Mouse (Mus musculus): ENCODE measurements at regions not wholly inside any gene's neighbourhood (a gene's known extent, or its start where the extent isn't known, plus 50 kb on each side); places are given as distances from the start of the nearest gene placed in this dataset.

DNA sequence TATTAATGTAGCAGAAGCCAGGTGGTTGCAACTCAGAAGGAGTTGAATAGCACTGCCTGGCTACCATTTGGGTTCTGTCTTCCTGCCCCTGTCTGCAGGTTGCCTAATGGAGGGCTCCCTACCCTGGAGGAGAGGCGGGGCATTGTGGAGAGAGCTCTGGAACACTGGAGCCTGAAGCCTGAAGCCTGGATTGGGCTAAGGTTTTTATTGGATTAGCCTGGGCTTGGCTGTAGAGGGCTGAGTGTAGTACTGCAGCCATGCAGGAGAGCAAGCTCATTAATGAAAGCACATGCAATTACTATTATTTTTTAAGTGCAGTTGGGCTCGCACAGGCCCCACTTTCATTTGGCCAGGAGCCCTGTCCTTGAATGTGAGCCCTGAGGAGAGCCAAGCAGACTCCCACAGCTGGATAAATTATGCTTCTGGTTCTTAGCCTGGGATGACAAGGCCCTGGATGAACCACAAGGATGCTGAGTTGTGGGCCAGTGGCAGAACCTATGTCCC, 145.1 kb downstream of the Abhd5 start:
- H3K4me1 ChIP-seq (replicated peaks) = no peaks in the 10 kb centered on the region
- ATAC-seq (ENCODE audit: insufficient read depth) = no peak
- H3K36me3 ChIP-seq (replicated peaks) = no peaks in the 10 kb centered on the region
- no peak overlapping the region for H3K9ac ChIP-seq
- no peak overlapping the region for H3K4me3 ChIP-seq (replicated peaks)
- H3K27me3 ChIP-seq = no peaks in the 10 kb centered on the region
- no peak overlapping the region for H3K27ac ChIP-seq (replicated peaks)
- no peaks in the 10 kb centered on the region for H3K9me3 ChIP-seq (replicated peaks)
- WGBS (ENCODE audit: insufficient replicate concordance) = 52% methylated on average over 2 of the region's 2 CpGs
- H3K4me2 ChIP-seq = no peak overlapping the region

DNA sequence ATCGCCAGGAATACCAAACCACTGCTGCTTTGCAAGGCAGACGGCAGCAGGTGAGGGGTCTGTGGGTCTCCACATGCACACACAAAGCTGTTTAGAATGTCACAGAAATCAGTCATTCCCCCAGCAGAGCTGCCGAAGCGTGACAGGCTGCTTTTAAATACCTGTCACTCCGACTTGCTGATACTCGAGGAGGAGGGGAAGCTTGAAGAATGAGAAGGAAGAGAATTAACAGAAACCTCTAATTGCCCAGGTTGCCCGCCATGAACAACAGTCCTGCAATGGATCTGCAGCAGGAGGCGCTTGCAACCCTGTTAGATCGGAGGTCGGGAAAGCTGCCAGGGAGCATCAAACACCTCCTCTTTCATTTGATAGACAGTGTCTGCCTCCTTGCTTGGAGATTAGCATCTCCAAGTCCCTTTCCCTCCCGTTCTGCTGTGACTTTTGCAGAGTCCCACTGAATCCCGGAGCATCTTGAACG, 150.5 kb downstream of the Abhd5 start:
- H3K4me3 ChIP-seq (replicated peaks) = no peak overlapping the region
- no peak overlapping the region for H3K9ac ChIP-seq
- no peaks in the 10 kb centered on the region for H3K4me1 ChIP-seq (replicated peaks)
- no peaks in the 10 kb centered on the region for H3K27me3 ChIP-seq
- no peaks in the 10 kb centered on the region for H3K9me3 ChIP-seq (replicated peaks)
- no peak for ATAC-seq (ENCODE audit: insufficient read depth)
- WGBS (ENCODE audit: insufficient replicate concordance) = 52% methylated on average over 13 of the region's 13 CpGs
- H3K4me2 ChIP-seq = no peak overlapping the region
- no peaks in the 10 kb centered on the region for H3K36me3 ChIP-seq (replicated peaks)
- no peak overlapping the region for H3K27ac ChIP-seq (replicated peaks)

DNA sequence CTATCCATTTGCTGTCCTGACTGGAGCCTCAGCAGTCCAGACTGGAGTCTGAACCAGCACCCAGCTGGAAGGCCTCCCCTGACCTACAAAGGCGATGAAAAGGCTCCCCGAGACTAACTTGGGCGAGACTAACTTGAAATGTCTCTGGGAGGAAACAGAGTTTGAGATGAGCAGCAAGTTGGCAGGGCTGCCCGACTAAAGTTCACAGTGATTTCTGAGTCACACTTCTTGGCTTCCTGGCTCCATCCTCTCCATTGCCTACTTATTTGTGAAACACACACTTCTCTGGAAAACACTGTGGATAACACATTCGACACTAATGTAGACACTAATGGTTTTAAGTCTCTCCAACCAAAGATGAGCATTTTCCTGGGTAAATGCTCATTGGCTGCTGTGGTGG, 170.2 kb downstream of the Abhd5 start:
- H3K4me3 ChIP-seq (replicated peaks) = no peak overlapping the region
- WGBS (ENCODE audit: insufficient replicate concordance) = 56% methylated on average over 5 of the region's 5 CpGs
- H3K27ac ChIP-seq (replicated peaks) = no peak overlapping the region
- no peak overlapping the region for H3K4me2 ChIP-seq
- no peaks in the 10 kb centered on the region for H3K9me3 ChIP-seq (replicated peaks)
- no peak for ATAC-seq (ENCODE audit: insufficient read depth)
- no peaks in the 10 kb centered on the region for H3K27me3 ChIP-seq
- H3K36me3 ChIP-seq (replicated peaks) = no peaks in the 10 kb centered on the region
- H3K9ac ChIP-seq = no peak overlapping the region
- no peaks in the 10 kb centered on the region for H3K4me1 ChIP-seq (replicated peaks)

- no peaks in the 10 kb centered on the region for H3K4me1 ChIP-seq (replicated peaks)
- no peak overlapping the region for H3K9ac ChIP-seq
- H3K27me3 ChIP-seq = no peaks in the 10 kb centered on the region
- H3K9me3 ChIP-seq (replicated peaks) = no peaks in the 10 kb centered on the region
- no peaks in the 10 kb centered on the region for H3K36me3 ChIP-seq (replicated peaks)
- no peak overlapping the region for H3K27ac ChIP-seq (replicated peaks)
- 44% methylated on average over 10 of the region's 10 CpGs for WGBS (ENCODE audit: insufficient replicate concordance)
- no peak for ATAC-seq (ENCODE audit: insufficient read depth)
- H3K4me2 ChIP-seq = no peak overlapping the region
- no peak overlapping the region for H3K4me3 ChIP-seq (replicated peaks)
These were observed 174.2 kb downstream of the Abhd5 start for GRCm38 (mm10) chr9:122525621-122526055.

GRCm38 (mm10) chr9:122528267-122528666, 176.9 kb downstream of the Abhd5 start:
- Histone ChIP-seq H3K9me3 (replicated peaks) (no peaks in the 10 kb centered on the region), H3K27ac (replicated peaks) (no peak overlapping the region), H3K27me3 (no peaks in the 10 kb centered on the region), H3K9ac (no peak overlapping the region), H3K36me3 (replicated peaks) (no peaks in the 10 kb centered on the region), H3K4me1 (replicated peaks) (no peaks in the 10 kb centered on the region), H3K4me2 (no peak overlapping the region), H3K4me3 (replicated peaks) (no peak overlapping the region)
- WGBS (ENCODE audit: insufficient replicate concordance) = 59% methylated on average over 6 of the region's 6 CpGs
- ATAC-seq (ENCODE audit: insufficient read depth) = no peak

GRCm38 (mm10) chr9:122529721-122530120, 178.3 kb downstream of the Abhd5 start:
- ATAC-seq (ENCODE audit: insufficient read depth) = no peak
- H3K4me3 ChIP-seq (replicated peaks) = no peak overlapping the region
- H3K36me3 ChIP-seq (replicated peaks) = no peaks in the 10 kb centered on the region
- H3K27ac ChIP-seq (replicated peaks) = no peak overlapping the region
- H3K9me3 ChIP-seq (replicated peaks) = no peaks in the 10 kb centered on the region
- H3K27me3 ChIP-seq = no peaks in the 10 kb centered on the region
- H3K9ac ChIP-seq = no peak overlapping the region
- H3K4me2 ChIP-seq = no peak overlapping the region
- H3K4me1 ChIP-seq (replicated peaks) = no peaks in the 10 kb centered on the region

DNA sequence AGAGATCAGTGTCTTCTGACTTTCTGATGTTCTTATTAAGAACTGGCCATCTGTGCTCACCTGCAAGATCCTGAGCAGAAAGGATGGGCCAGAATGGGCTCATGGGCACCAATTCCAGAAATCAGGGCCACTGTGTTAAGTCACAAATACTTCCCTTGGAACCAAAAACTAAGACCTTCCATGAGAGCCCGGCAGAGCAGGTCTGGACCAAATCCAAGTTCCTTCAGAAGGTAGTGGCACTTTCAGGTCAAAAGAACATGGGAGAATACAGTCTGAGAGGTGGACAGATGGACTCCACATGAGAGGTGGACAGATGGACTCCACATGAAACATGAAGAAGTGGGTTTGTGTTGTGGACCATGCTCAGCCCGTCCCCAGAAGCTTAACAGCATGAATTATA, 180.4 kb downstream of the Abhd5 start:
- no peaks in the 10 kb centered on the region for H3K36me3 ChIP-seq (replicated peaks)
- H3K4me2 ChIP-seq = no peak overlapping the region
- H3K9ac ChIP-seq = no peak overlapping the region
- no peaks in the 10 kb centered on the region for H3K9me3 ChIP-seq (replicated peaks)
- H3K4me1 ChIP-seq (replicated peaks) = no peaks in the 10 kb centered on the region
- 64% methylated on average over 2 of the region's 2 CpGs for WGBS (ENCODE audit: insufficient replicate concordance)
- H3K4me3 ChIP-seq (replicated peaks) = no peak overlapping the region
- no peaks in the 10 kb centered on the region for H3K27me3 ChIP-seq
- no peak for ATAC-seq (ENCODE audit: insufficient read depth)
- no peak overlapping the region for H3K27ac ChIP-seq (replicated peaks)

- H3K27me3 ChIP-seq = no peaks in the 10 kb centered on the region
- no peak overlapping the region for H3K27ac ChIP-seq (replicated peaks)
- H3K36me3 ChIP-seq (replicated peaks) = no peaks in the 10 kb centered on the region
- 54% methylated on average over 15 of the region's 15 CpGs for WGBS (ENCODE audit: insufficient replicate concordance)
- no peak overlapping the region for H3K9ac ChIP-seq
- ATAC-seq (ENCODE audit: insufficient read depth) = no peak
- no peak overlapping the region for H3K4me3 ChIP-seq (replicated peaks)
- H3K4me1 ChIP-seq (replicated peaks) = no peaks in the 10 kb centered on the region
- no peak overlapping the region for H3K4me2 ChIP-seq
- H3K9me3 ChIP-seq (replicated peaks) = no peaks in the 10 kb centered on the region
These were observed 182.9 kb downstream of the Abhd5 start for GRCm38 (mm10) chr9:122534121-122534814.

- 57% methylated on average over 2 of the region's 2 CpGs for WGBS (ENCODE audit: insufficient replicate concordance)
- Histone ChIP-seq H3K4me3 (replicated peaks) (no peak overlapping the region), H3K4me2 (no peak overlapping the region), H3K27ac (replicated peaks) (no peak overlapping the region), H3K9ac (no peak overlapping the region), H3K4me1 (replicated peaks) (no peaks in the 10 kb centered on the region), H3K27me3 (no peaks in the 10 kb centered on the region), H3K36me3 (replicated peaks) (no peaks in the 10 kb centered on the region), H3K9me3 (replicated peaks) (no peaks in the 10 kb centered on the region)
- ATAC-seq (ENCODE audit: insufficient read depth) = no peak
These were observed 183.6 kb downstream of the Abhd5 start for GRCm38 (mm10) chr9:122534965-122535364.

DNA sequence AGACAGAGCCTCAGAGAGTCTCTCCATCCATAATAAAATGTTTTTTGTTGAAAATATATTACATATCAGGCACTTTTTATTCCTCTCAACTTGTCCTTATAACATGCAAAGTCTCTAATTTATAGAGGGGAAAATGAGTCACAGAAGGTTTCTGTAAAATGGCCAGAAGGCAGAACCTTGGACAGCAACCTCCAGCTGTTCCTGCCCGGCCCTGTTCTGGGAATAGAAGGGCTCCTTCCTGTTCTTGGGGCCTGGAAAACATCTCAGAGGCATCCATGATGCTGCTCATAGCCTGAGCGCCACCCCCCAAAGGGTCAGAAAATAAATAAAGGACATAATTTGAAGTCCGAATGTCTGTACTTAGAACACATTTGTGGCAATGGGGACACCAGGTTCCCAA, 188.7 kb downstream of the Abhd5 start:
- Histone ChIP-seq H3K27me3 (no peaks in the 10 kb centered on the region), H3K4me3 (replicated peaks) (no peak overlapping the region), H3K27ac (replicated peaks) (no peak overlapping the region), H3K9me3 (replicated peaks) (no peaks in the 10 kb centered on the region), H3K4me2 (no peak overlapping the region), H3K36me3 (replicated peaks) (no peaks in the 10 kb centered on the region), H3K9ac (no peak overlapping the region), H3K4me1 (replicated peaks) (no peaks in the 10 kb centered on the region)
- no peak for ATAC-seq (ENCODE audit: insufficient read depth)
- WGBS (ENCODE audit: insufficient replicate concordance) = 29% methylated on average over 3 of the region's 3 CpGs

- ATAC-seq (ENCODE audit: insufficient read depth) = no peak
- no peaks in the 10 kb centered on the region for H3K36me3 ChIP-seq (replicated peaks)
- 73% methylated on average over 9 of the region's 9 CpGs for WGBS (ENCODE audit: insufficient replicate concordance)
- H3K4me3 ChIP-seq (replicated peaks) = no peak overlapping the region
- no peaks in the 10 kb centered on the region for H3K9me3 ChIP-seq (replicated peaks)
- no peak overlapping the region for H3K4me2 ChIP-seq
- no peak overlapping the region for H3K9ac ChIP-seq
- no peak overlapping the region for H3K27ac ChIP-seq (replicated peaks)
- H3K4me1 ChIP-seq (replicated peaks) = no peaks in the 10 kb centered on the region
- no peaks in the 10 kb centered on the region for H3K27me3 ChIP-seq
These were observed 191.1 kb upstream of the Topaz1 start for GRCm38 (mm10) chr9:122556051-122556450.

DNA sequence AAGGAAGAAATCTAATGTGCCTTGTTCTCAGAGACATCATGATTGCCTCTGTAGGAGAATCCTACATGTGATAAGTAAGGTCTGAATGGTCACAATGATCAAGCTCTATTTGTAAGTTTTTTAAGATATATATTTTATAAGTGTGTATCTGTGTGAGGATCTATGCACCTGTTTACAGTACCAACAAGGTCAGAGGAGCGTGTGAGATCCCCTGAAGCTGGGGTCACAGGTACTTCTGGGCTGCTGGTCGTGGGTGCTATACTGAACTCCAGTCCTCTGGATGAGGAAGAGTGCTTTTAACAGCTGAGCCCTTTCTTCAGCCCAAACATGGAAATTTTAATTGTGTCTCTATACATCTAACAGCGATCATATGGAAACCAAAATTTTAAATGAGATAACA, 181.1 kb upstream of the Topaz1 start:
- no peaks in the 10 kb centered on the region for H3K9me3 ChIP-seq (replicated peaks)
- H3K27me3 ChIP-seq = peaks cover 61% of the 10 kb centered on the region
- H3K27ac ChIP-seq (replicated peaks) = no peak overlapping the region
- 41% methylated on average over 3 of the region's 3 CpGs for WGBS (ENCODE audit: insufficient replicate concordance)
- H3K4me2 ChIP-seq = no peak overlapping the region
- H3K4me1 ChIP-seq (replicated peaks) = no peaks in the 10 kb centered on the region
- H3K36me3 ChIP-seq (replicated peaks) = no peaks in the 10 kb centered on the region
- ATAC-seq (ENCODE audit: insufficient read depth) = no peak
- H3K4me3 ChIP-seq (replicated peaks) = no peak overlapping the region
- H3K9ac ChIP-seq = no peak overlapping the region
